Mouse (Mus musculus) kidney, postnatal 14 days (tissue): ENCODE results near the gene Trdmt1.
"Not testable (repeated sequence)": the region's sequence is repeated elsewhere in the genome, so short reads cannot be mapped to it uniquely, and the experiment has no call there.

ENCODE experiments used
- DNase-seq: peaks from one replicate; pipeline ENCODE4 v3.0.0; 2022; ENCODE audit warnings: mixed read lengths

Gene Trdmt1

DNA sequence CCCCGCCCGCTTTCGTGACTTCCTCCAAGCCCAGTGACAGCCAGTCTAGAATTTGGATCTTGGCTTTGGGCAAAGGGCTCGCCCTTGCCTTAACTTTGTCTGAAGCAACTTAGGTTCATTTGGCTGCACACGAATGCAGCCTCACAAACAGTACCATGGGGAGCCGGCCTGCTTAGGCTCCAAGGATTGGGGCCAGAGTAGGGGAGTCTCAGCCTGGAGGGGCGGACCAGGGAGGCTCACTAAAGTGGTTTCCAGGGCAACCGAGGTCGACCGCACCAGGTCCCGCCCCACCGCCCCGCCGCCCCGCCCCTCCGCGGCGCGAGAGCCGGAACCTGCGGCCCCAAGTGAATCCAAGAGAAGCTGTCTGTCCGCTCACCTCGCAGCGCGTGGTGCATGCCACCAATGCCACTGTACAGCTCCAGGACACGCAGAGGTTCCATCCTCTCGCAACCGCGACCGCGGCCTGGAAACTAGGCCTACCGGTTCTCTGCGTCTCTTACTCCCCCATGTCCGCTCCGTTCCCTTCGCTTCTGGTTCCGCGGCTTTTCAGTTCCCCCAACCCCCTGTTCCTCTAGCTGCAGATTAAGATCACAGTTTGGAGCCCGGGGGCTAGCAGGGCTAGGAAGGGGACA, at the start of gene Trdmt1:
TSS of gene Trdmt1 (minus strand) at position 476 of the 632 bp plus-strand sequence.
- peak; percentile 92 for DNase-seq

DNA sequence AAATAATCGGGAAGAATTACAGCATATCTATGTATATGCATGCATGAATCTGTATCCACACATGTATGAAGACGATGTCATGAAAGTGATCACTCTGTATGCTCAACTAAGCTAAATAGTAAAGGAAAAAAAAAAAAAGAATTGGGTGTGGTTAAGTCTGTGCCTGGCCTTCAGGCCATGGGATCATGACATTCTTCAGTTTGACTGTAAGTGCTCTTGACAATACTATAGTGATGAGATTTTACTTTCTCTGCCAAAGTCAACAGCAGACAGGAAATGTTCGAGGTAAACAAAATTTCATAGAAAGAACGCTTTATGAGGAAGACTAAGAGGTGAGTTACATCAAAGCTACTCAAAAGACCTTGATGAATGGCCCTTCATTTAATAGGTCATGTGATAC, 48.9 kb upstream of the Trdmt1 start:
- DNase-seq = no peak

DNA sequence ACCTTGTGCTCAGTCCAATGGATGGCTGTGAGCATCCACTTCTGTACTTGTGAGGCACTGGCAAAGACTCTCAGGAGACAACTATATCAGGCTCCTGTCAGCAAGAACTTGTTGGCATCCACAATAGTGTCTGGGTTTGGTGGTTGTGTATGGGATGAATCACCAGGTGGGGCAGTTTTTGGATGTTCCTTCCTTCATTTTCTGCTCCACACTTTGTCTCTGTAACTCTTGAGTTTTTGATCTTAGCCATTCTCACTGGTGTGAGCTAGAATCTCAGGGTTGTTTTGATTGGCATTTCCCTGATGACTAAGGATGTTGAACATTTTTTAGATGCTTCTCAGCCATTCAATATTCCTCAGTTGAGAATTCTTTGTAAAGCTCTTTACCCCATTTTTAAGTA, 39.3 kb upstream of the Trdmt1 start:
- DNase-seq = not testable (repeated sequence)

DNA sequence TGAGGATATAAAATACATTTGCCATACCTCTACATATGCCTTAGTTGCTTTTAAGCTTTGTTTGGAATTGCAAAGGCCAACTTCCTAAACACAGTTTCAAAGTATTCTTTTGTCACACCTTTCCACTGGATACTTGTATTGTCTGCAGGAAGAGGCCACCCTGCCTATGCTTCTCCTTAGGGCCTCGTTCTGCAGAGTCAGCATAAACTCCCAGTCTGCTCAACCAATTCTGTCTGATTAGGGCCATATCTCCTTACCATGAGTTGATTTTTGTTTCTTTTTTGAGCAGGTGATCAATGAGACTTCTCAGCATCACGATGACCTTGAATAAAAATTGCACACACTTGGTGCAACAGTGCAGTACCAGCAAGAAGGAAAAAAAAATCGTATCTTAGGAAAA, 37.7 kb upstream of the Trdmt1 start:
- no peak for DNase-seq

DNA sequence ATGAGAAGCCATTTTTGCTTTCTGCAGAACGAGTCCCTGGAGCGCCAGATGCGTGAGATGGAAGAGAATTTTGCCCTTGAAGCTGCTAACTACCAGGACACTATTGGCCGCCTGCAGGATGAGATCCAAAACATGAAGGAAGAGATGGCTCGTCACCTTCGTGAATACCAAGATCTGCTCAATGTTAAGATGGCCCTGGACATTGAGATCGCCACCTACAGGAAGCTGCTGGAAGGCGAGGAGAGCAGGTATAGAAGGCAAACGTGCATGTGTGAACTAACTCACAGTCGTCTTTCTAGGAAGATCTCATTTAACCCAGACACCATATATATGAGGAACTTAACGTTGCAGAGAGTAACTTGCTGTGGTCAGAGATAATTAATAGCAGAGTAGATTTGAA, 35.5 kb upstream of the Trdmt1 start:
- peak; percentile 8 for DNase-seq

DNA sequence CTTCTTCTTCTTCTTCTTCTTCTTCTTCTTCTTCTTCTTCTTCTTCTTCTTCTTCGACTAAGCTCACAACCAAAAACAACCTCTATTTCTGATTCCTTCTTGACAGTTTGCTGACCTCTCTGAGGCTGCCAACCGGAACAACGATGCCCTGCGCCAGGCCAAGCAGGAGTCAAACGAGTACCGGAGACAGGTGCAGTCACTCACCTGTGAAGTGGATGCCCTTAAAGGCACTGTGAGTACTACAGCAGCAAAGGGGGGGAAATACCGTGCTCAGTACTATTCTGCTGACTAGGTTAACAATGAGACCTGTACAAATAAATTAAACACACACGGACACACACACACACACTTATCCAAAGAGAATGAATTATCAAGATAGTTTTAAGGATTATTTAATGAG, 34.8 kb upstream of the Trdmt1 start:
- no peak for DNase-seq

DNA sequence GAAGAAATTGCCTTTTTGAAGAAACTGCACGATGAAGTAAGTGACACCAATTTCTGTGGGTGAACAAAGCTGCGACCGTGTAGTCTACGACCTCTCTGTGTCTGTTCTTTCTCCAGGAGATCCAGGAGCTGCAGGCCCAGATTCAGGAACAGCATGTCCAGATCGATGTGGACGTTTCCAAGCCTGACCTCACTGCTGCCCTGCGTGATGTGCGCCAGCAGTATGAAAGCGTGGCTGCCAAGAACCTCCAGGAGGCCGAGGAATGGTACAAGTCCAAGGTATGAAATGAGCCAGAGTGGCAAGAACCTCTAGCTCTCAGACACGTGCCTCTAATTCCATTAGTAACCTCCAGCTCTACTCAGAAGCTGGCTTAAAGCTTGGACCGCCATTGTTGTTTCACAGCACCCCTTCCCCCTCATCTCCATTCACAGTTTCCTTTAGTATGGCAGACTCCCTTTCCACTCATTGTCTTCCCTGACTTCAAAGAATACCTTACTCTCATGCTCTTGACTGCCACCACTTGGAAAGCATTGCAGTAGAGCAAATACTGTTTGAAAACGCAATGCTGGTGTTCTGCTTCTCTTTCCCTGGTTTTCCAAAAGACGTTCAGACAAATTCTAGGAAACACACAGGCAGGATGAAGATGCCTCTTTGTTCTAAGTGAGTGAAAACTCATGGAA, 34.1 kb upstream of the Trdmt1 start:
- DNase-seq = no peak

DNA sequence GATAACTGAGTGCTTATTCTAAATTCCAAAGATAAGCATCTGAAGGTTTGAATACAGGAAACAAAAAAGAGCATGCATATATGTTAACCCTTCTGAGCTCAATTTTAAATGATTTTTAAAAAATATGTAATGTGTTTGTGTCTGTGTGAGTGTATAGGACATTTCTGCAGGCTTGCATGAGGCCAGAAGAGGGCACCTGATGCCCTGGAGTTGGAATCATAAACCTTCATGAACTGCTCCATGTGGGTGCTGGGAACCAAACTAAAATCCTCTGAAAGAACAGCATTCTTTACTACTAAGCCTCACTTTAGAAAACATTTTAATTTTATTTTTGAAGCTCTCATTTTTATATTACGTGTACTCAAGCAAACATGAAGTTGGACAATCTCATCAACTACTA, 32.9 kb upstream of the Trdmt1 start:
- no peak for DNase-seq

DNA sequence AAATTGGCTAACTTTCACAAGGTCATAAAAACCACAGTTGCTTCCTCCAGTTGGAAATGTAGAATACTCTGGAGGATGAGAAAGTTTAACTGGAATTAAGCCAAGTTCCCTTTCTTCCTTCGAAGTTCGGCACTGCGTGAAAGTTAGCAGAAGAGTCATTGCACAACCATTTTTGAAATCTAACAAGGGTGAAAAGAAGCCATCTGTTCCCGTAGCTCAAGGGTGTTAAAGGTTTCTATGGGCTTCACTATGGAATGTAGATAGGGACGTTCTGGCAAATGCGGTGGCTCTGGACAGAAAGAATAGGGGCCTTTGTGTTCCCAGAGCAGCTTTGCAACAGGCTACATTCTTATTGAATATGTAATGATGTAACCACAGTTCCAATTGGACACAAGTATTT, 31.5 kb upstream of the Trdmt1 start:
- DNase-seq = no peak

DNA sequence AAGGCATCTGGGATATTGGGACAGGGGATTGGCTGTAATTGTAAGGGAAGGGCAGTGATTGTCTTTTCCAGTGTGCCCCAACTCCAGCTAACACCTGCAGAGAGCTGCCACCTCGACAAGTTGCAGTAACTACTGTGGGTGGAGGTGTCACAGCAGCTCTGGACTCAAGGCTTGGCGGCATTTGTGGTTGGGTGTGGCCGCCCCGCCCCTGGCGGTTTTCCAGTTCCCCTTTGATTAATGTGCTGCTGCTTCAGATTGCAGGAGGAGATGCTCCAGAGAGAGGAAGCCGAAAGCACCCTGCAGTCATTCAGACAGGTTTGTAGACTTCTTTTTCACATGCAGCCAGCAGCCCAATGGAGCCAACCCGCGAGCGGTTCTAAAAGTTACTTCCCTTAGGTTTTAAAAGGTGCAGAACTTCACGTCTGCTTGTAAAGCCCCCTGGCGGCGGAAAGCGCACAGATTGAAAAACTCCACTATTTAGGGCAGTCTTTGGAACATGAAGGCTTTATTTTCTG, 30.9 kb upstream of the Trdmt1 start:
- DNase-seq = peak; percentile 82

DNA sequence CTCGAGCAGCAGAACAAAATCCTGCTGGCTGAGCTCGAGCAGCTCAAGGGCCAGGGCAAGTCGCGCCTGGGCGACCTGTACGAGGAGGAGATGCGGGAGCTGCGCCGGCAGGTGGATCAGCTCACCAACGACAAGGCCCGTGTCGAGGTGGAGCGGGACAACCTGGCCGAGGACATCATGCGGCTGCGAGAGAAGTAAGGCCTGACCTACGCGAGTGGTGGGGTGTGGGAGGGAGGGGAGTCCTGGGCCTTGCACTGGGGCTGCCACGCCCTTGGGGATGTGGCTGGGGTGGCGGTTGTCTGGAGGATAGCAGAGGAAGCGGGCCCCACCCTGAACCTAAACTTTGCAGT, 30.3 kb upstream of the Trdmt1 start:
- peak; percentile 43 for DNase-seq

DNA sequence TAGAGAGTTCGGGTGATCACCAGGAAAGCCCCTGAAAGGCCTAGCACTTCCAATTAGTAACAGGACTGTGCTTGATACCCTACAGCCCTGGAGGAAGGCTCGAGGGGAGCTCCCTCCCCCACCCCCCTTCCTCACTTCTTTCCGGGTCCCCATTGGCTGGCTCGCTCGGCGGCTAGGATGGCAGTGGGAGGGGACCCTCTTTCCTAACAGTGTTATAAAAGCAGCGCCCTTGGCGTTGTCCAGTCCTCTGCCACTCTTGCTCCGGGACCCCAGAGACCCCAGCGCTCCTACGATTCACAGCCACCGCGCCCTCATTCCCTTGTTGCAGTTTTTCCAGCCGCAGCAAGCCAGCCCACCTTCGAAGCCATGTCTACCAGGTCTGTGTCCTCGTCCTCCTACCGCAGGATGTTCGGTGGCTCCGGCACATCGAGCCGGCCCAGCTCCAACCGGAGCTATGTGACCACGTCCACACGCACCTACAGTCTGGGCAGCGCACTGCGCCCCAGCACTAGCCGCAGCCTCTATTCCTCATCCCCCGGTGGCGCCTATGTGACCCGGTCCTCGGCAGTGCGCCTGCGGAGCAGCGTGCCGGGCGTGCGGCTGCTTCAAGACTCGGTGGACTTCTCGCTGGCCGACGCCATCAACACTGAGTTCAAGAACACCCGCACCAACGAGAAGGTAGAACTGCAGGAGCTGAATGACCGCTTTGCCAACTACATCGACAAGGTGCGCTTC, 29.8 kb upstream of the Trdmt1 start:
- peak; percentile 85 for DNase-seq

DNA sequence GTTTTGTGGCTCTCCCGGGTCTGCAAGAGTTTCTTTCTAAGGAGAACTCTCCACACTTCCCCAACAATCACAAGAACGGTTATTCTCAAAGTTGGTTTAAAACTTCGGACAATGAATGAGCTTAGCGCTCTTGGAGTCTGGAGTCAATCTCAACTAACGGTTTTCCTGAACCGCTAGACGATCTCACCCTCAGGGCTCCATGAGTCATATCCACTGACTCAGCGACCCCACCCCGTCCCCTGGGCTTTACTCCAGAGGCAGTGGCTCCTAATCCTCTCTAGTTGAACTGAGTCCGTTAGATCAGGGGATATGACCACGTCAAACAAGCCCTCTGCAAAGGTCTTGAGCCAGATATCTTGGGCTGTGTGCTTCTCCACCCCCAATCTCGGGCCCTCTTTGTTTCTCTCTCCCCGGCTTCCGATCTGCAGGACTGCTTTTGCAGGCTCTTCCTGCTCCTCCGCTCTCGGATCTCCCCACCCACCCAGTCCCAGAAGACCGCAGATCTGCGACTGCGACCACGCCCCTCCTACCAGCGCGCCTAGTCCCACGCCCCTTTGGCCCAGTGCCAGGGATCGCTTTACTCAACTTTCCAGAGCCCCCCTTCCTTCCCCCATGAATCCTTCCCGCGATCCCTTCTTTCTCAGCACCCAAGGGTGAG, 29.1 kb upstream of the Trdmt1 start, which contains the start of gene Vim:
TSS of gene Vim (plus strand) at position 520 of the 658 bp plus-strand sequence.
- peak; percentile 89 for DNase-seq

DNA sequence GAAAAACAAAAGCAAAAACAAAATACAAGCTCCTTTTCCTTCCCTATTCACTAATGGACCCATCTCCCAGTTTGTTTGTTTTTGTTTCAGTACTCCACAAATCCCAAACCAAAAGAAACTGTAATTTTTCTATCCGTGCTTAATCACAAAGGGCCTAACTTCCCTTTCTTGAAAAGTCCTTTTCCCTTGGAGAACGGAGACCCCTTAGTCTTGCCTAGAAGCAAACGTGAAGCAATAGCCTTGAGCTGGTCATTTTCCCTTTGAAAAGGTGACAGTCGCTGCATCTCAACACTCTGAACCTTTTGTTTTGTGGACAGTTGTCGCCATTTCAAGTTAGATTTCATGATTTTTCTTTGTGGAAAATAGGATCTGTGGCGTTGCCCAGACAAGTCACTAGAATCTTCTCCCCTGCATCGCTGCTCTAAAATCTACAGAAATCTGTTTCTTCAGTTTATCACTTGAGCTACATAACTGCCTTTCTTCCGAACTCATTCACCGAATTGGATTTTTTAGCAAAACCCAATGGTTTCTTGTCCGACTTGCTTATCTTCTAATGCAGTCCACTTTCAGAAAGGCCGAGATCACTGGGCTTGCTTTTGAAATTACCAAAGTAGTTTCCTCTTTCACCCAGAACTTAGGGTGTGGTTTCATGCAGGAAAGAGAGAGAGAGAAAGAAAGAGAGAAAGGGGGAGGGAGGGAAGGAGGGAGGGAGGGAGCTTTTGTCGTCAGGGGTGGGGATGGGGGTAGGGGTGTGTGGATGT, 28.4 kb upstream of the Trdmt1 start:
- DNase-seq = no peak

DNA sequence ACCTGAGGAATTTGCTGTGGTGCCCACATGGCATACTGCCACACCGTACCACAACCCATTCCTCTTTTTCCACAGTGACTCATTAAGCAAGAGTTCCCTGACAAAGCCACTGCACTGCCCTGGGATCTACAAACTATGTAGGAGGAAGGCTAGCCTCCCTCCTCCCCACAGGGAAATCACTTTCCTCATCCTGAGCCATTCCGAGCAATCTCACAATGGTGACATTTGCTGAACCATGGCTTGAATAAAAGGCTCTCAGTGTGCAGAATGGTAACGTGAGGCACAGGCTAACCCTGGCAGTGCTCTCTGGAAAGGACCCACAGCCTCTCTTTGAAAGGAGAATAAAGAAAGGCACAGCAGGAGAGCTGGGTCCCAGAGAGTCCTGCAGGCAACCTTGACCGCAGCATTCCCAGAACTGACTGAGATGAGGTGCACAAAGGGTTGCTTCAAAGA, 27.7 kb upstream of the Trdmt1 start:
- DNase-seq = no peak

DNA sequence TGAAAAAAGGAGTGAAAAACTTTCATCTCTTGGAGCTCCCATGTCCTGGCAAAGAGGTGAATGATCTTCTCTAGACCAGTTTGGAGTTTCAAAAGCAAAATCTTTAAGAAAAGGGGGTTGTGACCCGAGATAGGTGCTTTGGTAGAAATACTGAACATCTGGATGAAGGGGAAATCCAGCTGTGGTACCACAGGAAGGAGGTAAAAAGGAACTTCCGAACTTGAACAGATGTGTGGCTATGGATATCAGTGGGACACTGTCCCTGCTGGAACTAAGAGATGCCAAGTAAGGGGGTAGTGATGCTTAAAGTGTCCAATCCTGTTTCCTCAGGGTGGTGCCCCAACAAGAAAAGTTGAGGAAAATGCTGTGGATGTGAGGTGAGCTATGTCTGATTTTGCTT, 25.7 kb upstream of the Trdmt1 start:
- DNase-seq = no peak

DNA sequence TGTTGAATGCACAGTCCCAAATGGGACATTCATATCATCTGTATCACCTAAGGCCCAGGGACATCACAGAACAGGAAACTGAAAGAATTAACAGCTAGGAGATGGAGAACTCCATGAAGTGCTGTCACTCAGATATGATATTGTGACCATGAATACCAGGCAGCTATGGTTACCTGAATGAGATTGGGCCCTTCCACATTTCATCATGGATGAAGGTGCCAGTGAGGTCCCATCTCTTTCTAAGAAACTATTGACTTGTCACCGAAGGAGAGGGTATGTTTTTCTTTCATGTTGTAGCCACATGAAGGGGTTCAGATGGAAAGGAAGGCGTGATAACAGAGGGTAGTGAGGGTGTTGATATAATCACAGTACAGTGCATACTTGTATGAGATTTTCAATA, 15.9 kb upstream of the Trdmt1 start:
- DNase-seq = no peak

DNA sequence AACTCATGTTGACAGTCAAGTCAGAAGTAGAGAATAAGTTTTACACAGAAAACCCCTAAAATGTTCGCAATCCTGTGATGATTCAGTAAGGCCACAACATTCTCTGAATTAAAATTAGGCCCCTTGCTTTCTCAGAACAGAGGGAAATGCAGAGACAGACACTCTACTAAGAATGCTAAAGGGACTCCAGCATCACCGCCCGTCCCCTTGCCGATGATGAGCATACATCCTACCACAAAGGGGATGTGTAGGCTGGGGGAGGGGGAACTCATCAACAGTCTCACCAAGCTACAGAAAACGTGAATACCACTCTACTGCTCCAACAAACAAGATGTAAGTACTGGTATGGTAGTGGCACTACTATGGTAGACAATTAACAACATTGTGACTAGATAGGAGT, 15.3 kb upstream of the Trdmt1 start:
- no peak for DNase-seq

DNA sequence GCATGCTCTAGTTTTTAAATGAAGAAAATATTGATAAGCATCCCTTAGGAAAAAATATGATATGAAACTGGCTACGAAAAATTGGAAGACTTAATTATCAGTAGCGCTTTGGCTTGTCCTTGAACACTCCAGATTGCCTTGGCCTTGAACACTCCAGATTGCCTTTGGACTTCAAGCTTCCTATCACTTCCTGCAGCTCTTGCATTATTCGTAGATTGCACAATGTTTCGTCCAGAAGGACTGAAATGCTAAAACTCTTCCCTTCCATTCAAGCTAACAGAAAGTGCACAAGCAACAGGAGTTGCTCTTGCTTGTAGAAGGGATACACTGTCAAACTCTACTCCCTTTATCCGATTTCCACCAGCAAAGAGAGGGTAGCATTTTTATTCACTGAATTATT, 14.8 kb upstream of the Trdmt1 start:
- no peak for DNase-seq

DNA sequence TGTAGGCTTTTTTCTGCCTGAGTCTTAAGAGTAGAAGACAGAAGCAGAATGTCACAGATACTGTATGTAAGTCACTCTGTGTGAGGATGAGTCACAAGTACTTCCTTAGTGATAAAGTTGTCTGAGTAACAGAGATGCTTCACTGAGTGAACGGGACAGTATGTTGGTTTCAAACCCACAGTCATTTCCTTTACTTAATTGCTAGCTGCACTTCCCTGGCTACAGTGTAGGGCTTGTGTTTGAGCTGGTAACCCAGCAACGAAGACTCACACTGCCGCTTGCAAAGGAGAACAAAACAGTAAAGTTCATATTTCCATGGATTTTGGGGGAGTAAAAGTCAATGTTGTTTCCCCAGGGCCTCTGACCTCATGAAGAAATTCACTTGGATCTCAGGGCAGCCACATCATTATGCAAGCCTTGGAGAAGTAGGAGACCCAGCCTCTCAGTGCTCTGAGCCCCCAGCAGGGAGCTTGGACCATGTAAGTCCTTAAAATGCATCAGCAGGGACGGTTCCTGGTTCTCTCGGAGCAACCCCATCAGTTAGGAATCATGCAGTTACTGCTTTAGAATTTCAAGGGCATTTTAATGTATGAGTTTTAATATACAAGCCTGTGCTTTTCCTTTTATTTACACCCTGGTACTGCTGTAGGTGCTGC, 14.3 kb upstream of the Trdmt1 start:
- peak; percentile 15 for DNase-seq

DNA sequence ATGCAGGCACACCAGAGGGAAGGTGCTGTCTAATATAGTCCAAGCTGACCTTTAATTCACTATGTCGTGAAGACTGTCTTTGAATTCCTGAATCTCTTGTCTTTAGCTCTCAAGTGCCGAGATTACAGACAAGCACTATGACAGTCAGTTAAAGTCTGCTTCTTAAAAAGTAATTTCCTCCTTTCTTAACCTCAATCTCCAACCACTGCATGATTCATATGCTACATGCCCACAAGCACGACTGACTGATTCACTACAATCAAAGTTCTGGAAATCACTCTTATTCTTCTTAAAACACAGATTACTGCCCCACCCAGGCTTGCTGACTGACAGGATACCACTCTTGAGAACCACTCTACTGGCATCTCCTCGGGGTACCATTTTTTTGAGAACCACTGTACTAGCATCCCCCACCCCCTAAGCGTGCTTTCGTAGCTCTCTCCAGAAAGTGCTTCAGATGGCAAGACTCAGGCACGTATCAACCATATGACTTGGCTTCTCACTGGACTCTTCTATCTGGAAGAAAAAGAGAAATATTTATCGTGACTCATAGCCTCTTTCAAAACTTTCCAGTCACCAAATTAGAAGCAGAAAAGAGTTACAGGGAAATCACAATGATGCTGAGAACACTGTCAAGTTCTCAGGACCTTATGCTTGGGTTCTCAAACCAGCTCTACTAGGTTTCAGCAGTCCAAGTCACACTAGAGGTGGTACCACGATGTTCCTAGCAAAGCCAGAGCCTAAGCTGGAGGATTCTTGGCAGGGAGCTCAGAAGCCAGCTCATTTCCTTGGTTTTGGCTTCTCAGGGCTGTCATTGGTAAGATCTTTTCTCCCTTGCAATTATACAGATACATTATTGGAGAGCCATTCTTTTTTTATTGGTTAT, 12.9 kb upstream of the Trdmt1 start:
- no peak for DNase-seq
